Mouse (Mus musculus) testis, adult 2 months (tissue): ENCODE data around the gene Hoxb6.

ENCODE experiments used
- CTCF ChIP-seq: fragments of 200-500 bp; IDR thresholded peaks from 2 replicates; pipeline ENCODE4 v1.5.1; 2012; ENCODE audit warnings: low read depth, mild to moderate bottlenecking, inconsistent platforms, low read length, moderate library complexity; ENCODE audit not compliant: control insufficient read depth, insufficient read depth, insufficient replicate concordance
- POLR2A ChIP-seq: fragments of 200-500 bp; IDR thresholded peaks from 2 replicates; pipeline ENCODE4 v1.6.1; 2012; ENCODE audit warnings: low read depth, mild to moderate bottlenecking, inconsistent platforms, low read length, moderate library complexity; ENCODE audit not compliant: control insufficient read depth

GRCm38 (mm10) chr11:96334998-96335397 is 42.7 kb downstream of the Hoxb6 start:
- TF ChIP-seq CTCF (no peak), POLR2A (no peak)
